Mouse (Mus musculus): ENCODE measurements around the gene Ifitm5. TPM values are rescaled to one million over a fixed set of nuclear protein-coding genes. Genes with fewer than 3 reads are reported as not detected.

The Ifitm5 gene
- polyA plus RNA-seq, 1 experiment from 2014 or later: not detected

DNA sequence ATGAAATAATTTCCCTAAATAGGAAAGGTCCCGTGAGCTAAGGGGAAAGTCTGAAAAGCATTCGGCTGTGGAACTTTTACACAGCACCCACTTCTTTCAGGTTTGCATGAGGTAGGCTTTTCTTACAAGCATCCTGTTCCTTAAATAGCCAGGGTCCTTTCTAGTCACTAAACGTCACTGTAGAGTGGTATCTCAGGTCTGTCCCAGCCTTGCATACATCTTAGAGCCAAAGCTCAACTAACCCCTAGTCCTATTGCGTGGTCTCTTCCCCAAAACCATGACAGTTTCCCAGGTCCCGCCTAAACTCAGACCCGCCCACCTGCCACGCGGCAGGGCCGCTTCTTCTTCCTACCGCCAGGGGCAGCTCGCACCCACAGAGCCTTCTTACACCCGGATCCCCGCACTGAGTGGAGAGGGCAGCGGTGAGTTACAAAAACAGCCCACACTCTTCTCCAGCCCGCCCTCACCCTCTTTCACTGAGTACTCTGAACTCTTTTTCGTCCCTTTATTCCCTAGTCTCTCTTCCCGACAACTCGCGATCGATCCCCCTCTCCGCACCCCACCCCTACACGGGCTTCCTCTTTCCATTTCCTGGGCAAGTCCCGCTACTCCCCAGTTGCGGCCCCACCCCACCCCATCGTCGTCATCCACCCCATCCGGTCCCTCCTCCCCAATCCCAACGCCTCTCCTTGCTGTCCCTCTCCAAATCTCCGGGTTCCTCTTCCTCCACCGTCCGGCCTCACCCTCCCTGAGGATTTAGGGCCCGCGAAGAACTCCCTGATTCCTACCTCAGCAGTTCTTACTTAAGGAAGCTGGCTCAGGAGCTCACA, 8.7 kb downstream of the Ifitm5 start, which contains the start of gene Pgghg:
Gene Pgghg, plus strand, starts transcription at position 170 of the 830 bp plus-strand sequence.
- no peaks in the 10 kb centered on the region for H3K36me3 ChIP-seq (ENCODE audit: control insufficient read depth, insufficient read depth, low read length)
- peak within 1 kb of the TSS; percentile 49 for H3K4me3 ChIP-seq (ENCODE audit: low read depth, low read length)
- peak; percentile 90 for ATAC-seq (replicated peaks; ENCODE audit: low FRiP score)
- WGBS: 4% methylated on average over 33 of the region's 33 CpGs
- peaks cover 2% of the 10 kb centered on the region; the same call in 1 of the 2 replicates for H3K4me1 ChIP-seq (replicated peaks; ENCODE audit: control insufficient read depth, insufficient read depth, low read length)
- no peaks in the 10 kb centered on the region for H3K27me3 ChIP-seq (ENCODE audit: control insufficient read depth, insufficient read depth, low read length)
- H3K9ac ChIP-seq (ENCODE audit: low read length): peak within 1 kb of the TSS; percentile 76
- no peak within 1 kb of the TSS for H3K27ac ChIP-seq (ENCODE audit: low read depth, low read length)
- peak within 1 kb of the TSS; percentile 71 for H3K4me2 ChIP-seq (ENCODE audit: low read depth, low read length, severe bottlenecking)
- peak; percentile 93 for DNase-seq (ENCODE audit: low spot score)
- H3K9me3 ChIP-seq (ENCODE audit: control insufficient read depth, low read length): no peaks in the 10 kb centered on the region

DNA sequence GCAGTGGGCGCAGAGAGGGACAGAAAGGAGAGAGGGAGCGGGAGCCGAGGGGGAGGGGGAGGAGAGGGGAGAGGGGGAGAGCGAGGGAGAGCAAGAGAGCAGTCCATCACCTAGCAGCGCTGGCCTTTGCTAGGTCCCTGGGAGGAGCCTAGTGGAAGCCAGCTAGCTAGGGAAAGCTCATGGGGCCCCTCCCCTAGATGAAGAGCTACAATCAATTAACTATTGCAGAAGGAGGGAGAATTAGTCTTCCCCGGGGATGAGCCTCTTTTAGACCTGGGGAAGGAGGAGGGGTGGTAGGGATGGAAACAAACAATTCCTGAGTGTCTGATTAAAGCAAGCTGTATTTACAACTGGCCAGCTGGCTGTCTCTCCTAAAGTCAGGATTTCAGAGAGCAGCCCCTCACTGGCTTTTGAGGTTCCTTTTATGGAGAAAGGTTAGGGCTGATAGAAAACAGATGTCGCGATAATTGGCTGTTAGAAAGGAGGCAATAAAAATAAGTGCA, 10.4 kb downstream of the Ifitm5 start:
- Histone ChIP-seq H3K4me2 (ENCODE audit: low read depth, low read length, severe bottlenecking) (no peak overlapping the region), H3K9ac (ENCODE audit: low read length) (peak overlapping the region; percentile 16; the same call in 1 of the 2 replicates), H3K4me3 (ENCODE audit: low read depth, low read length) (no peak overlapping the region), H3K27ac (ENCODE audit: low read depth, low read length) (no peak overlapping the region), H3K4me1 (replicated peaks; ENCODE audit: control insufficient read depth, insufficient read depth, low read length) (peaks cover 2% of the 10 kb centered on the region; the same call in 1 of the 2 replicates), H3K9me3 (ENCODE audit: control insufficient read depth, low read length) (no peaks in the 10 kb centered on the region), H3K36me3 (ENCODE audit: control insufficient read depth, insufficient read depth, low read length) (no peaks in the 10 kb centered on the region), H3K27me3 (ENCODE audit: control insufficient read depth, insufficient read depth, low read length) (no peaks in the 10 kb centered on the region)
- WGBS: 15% methylated on average over 8 of the region's 8 CpGs
- DNase-seq (ENCODE audit: low spot score) (peak; percentile 71), ATAC-seq (replicated peaks; ENCODE audit: low FRiP score) (no peak)

DNA sequence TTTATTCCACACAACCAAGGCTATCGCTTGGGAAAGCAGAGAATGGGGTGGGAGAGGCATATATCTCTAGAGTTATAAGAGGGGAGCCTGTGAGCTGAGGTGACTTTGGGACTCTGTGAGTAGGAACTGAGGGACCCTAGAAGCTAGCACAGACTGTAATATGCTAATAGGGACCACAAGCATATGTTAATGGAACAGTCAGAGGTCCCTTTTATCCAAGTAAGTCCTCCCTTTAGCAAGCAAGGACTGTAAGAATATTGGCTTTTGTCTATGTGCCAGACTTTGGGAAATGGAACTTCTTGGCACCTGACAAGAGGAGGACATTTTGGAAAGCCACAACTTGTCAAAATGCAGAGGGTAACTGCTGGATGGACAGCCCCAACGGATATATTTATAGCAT, 11.2 kb downstream of the Ifitm5 start:
- H3K4me1 ChIP-seq (replicated peaks; ENCODE audit: control insufficient read depth, insufficient read depth, low read length): peaks cover 2% of the 10 kb centered on the region; the same call in 1 of the 2 replicates
- H3K4me2 ChIP-seq (ENCODE audit: low read depth, low read length, severe bottlenecking): no peak overlapping the region
- DNase-seq (ENCODE audit: low spot score): no peak
- WGBS: 21% methylated on average over 2 of the region's 2 CpGs
- no peak overlapping the region for H3K27ac ChIP-seq (ENCODE audit: low read depth, low read length)
- H3K9me3 ChIP-seq (ENCODE audit: control insufficient read depth, low read length): no peaks in the 10 kb centered on the region
- H3K4me3 ChIP-seq (ENCODE audit: low read depth, low read length): no peak overlapping the region
- H3K9ac ChIP-seq (ENCODE audit: low read length): no peak overlapping the region
- no peaks in the 10 kb centered on the region for H3K36me3 ChIP-seq (ENCODE audit: control insufficient read depth, insufficient read depth, low read length)
- ATAC-seq (replicated peaks; ENCODE audit: low FRiP score): no peak
- no peaks in the 10 kb centered on the region for H3K27me3 ChIP-seq (ENCODE audit: control insufficient read depth, insufficient read depth, low read length)

DNA sequence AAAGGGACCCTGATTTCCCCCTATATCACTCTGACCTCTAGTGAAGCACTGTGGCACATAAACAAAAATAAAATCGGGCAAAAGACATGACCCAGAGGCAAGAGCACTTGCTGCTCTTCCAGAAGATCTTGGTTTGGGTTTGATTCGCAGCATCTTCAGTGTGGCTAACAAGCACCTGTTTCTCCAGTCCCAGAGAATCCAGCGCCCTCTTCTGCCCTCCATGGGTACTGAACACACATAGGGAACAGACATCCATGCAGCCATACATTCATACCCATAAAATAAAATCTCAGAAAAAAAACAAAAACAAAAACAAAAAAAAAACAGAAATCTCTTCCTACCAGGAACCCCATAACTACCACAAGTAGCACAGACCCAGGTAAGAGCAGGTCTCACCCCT, 11.7 kb downstream of the Ifitm5 start:
- H3K4me2 ChIP-seq (ENCODE audit: low read depth, low read length, severe bottlenecking): no peak overlapping the region
- no peak overlapping the region for H3K9ac ChIP-seq (ENCODE audit: low read length)
- no peaks in the 10 kb centered on the region for H3K9me3 ChIP-seq (ENCODE audit: control insufficient read depth, low read length)
- ATAC-seq (replicated peaks; ENCODE audit: low FRiP score) (no peak), DNase-seq (ENCODE audit: low spot score) (no peak)
- H3K36me3 ChIP-seq (ENCODE audit: control insufficient read depth, insufficient read depth, low read length): no peaks in the 10 kb centered on the region
- peaks cover 2% of the 10 kb centered on the region; the same call in 1 of the 2 replicates for H3K4me1 ChIP-seq (replicated peaks; ENCODE audit: control insufficient read depth, insufficient read depth, low read length)
- H3K27me3 ChIP-seq (ENCODE audit: control insufficient read depth, insufficient read depth, low read length): no peaks in the 10 kb centered on the region
- 42% methylated on average over 3 of the region's 3 CpGs for WGBS
- no peak overlapping the region for H3K27ac ChIP-seq (ENCODE audit: low read depth, low read length)
- no peak overlapping the region for H3K4me3 ChIP-seq (ENCODE audit: low read depth, low read length)

DNA sequence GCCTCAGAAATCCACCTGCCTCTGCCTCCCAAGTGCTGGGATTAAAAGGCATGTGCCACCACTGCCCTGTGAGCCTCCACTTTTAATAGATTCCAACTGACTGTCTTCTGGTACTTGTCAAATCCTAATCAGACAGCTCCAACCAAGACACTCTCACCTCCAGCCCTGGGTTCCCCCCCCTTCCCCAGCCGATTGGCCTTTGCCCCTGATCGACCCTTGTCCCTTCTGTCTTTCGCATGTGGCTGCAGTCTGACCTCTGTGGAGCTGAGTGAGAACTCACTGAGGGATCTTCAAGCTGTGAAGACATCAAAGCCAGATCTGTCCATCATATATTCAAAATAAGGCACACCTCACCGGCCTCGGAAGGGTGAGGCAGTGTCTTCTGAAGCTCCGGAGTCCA, 22.9 kb downstream of the Ifitm5 start:
- peaks cover 26% of the 10 kb centered on the region for H3K27me3 ChIP-seq (ENCODE audit: control insufficient read depth, insufficient read depth, low read length)
- H3K4me3 ChIP-seq (ENCODE audit: low read depth, low read length): no peak overlapping the region
- no peaks in the 10 kb centered on the region for H3K36me3 ChIP-seq (ENCODE audit: control insufficient read depth, insufficient read depth, low read length)
- WGBS: 92% methylated on average over 6 of the region's 6 CpGs
- no peak overlapping the region for H3K4me2 ChIP-seq (ENCODE audit: low read depth, low read length, severe bottlenecking)
- H3K4me1 ChIP-seq (replicated peaks; ENCODE audit: control insufficient read depth, insufficient read depth, low read length): peaks cover 4% of the 10 kb centered on the region; the same call in 1 of the 2 replicates
- H3K27ac ChIP-seq (ENCODE audit: low read depth, low read length): no peak overlapping the region
- no peaks in the 10 kb centered on the region for H3K9me3 ChIP-seq (ENCODE audit: control insufficient read depth, low read length)
- DNase-seq (ENCODE audit: low spot score): no peak
- H3K9ac ChIP-seq (ENCODE audit: low read length): no peak overlapping the region
- no peak for ATAC-seq (replicated peaks; ENCODE audit: low FRiP score)

DNA sequence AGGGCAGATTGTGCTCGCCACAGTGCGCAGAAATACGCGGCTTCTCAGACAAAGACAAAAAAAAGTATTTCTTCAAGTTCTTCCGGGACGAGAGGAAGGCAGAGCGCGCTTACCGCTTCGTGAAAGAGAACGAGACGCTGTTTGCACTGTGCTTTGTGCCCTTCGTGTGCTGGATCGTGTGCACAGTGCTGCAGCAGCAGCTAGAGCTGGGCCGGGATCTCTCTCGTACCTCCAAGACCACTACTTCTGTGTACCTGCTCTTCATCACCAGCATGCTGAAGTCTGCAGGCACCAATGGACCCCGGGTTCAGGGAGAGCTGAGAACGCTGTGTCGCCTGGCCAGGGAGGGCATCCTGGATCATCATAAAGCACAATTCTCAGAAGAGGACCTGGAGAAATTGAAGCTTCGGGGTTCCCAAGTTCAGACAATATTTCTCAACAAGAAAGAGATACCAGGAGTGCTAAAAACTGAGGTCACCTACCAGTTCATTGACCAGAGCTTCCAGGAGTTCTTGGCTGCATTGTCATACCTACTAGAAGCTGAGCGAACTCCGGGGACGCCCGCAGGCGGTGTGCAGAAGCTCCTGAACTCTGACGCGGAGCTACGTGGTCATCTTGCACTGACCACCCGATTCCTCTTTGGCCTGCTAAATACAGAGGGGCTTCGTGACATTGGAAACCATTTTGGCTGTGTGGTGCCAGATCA, 26.9 kb downstream of the Ifitm5 start:
- H3K36me3 ChIP-seq (ENCODE audit: control insufficient read depth, insufficient read depth, low read length): no peaks in the 10 kb centered on the region
- 22% methylated on average over 30 of the region's 30 CpGs for WGBS
- peaks cover 52% of the 10 kb centered on the region for H3K27me3 ChIP-seq (ENCODE audit: control insufficient read depth, insufficient read depth, low read length)
- no peaks in the 10 kb centered on the region for H3K9me3 ChIP-seq (ENCODE audit: control insufficient read depth, low read length)
- peak overlapping the region; percentile 30 for H3K4me3 ChIP-seq (ENCODE audit: low read depth, low read length)
- no peak for DNase-seq (ENCODE audit: low spot score)
- H3K9ac ChIP-seq (ENCODE audit: low read length): peak overlapping the region; percentile 41
- ATAC-seq (replicated peaks; ENCODE audit: low FRiP score): no peak; the same call in 1 of the 2 replicates
- no peak overlapping the region for H3K27ac ChIP-seq (ENCODE audit: low read depth, low read length)
- H3K4me1 ChIP-seq (replicated peaks; ENCODE audit: control insufficient read depth, insufficient read depth, low read length): peaks cover 6% of the 10 kb centered on the region; the same call in 1 of the 2 replicates
- H3K4me2 ChIP-seq (ENCODE audit: low read depth, low read length, severe bottlenecking): peak overlapping the region; percentile 81

DNA sequence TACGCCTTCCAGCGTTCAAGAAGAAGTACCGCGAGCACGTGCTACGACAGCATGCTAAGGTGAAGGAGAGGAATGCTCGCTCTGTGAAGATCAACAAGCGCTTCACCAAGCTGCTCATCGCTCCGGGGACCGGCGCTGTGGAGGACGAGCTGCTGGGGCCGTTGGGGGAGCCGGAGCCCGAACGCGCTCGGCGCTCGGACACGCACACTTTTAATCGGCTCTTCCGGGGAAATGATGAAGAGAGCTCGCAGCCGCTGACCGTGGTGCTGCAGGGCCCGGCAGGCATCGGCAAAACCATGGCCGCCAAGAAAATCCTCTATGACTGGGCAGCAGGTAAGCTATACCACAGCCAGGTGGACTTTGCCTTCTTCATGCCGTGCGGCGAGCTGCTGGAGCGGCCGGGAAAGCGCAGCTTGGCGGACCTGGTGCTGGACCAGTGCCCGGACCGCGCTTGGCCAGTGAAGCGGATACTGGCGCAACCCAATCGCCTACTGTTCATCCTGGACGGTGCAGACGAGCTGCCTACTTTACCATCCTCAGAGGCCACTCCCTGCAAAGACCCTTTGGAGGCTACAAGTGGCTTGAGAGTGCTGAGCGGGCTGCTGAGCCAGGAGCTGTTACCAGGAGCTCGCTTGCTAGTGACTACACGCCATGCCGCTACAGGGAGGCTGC, 27.6 kb downstream of the Ifitm5 start:
- H3K9ac ChIP-seq (ENCODE audit: low read length): peak overlapping the region; percentile 41; the same call in 1 of the 2 replicates
- DNase-seq (ENCODE audit: low spot score) (peak; percentile 70), ATAC-seq (replicated peaks; ENCODE audit: low FRiP score) (peak; percentile 30; the same call in 1 of the 2 replicates)
- H3K4me1 ChIP-seq (replicated peaks; ENCODE audit: control insufficient read depth, insufficient read depth, low read length): peaks cover 6% of the 10 kb centered on the region; the same call in 1 of the 2 replicates
- peaks cover 52% of the 10 kb centered on the region for H3K27me3 ChIP-seq (ENCODE audit: control insufficient read depth, insufficient read depth, low read length)
- no peaks in the 10 kb centered on the region for H3K9me3 ChIP-seq (ENCODE audit: control insufficient read depth, low read length)
- WGBS: under 1% methylated on average over 49 of the region's 49 CpGs
- no peaks in the 10 kb centered on the region for H3K36me3 ChIP-seq (ENCODE audit: control insufficient read depth, insufficient read depth, low read length)
- H3K4me2 ChIP-seq (ENCODE audit: low read depth, low read length, severe bottlenecking): peak overlapping the region; percentile 81
- H3K4me3 ChIP-seq (ENCODE audit: low read depth, low read length): peak overlapping the region; percentile 30
- H3K27ac ChIP-seq (ENCODE audit: low read depth, low read length): no peak overlapping the region
